Mouse (Mus musculus): ENCODE results near the gene Cracr2b. TPM values are rescaled to one million over a fixed set of nuclear protein-coding genes. Genes with fewer than 3 reads are reported as not detected.

Gene Cracr2b
- total RNA-seq, 1 experiment from 2014 or later, result 8.4 TPM

- no peak for ATAC-seq (replicated peaks in 1 of 2; ENCODE audit: insufficient read depth in 1 of 2, low FRiP score in 2 of 2, low TSS enrichment in 1 of 2, low read depth in 1 of 2, poor library complexity in 2 of 2, severe bottlenecking in 2 of 2)
Observed at GRCm38 (mm10) chr7:141431434-141432185, 29.3 kb upstream of the Cracr2b start.

- ATAC-seq (replicated peaks in 1 of 2; ENCODE audit: insufficient read depth in 1 of 2, low FRiP score in 2 of 2, low TSS enrichment in 1 of 2, low read depth in 1 of 2, poor library complexity in 2 of 2, severe bottlenecking in 2 of 2), result peak in 1 of 2 experiments; percentile 33; a peak in 2 of 4 replicates
Observed at GRCm38 (mm10) chr7:141432186-141432611, 28.7 kb upstream of the Cracr2b start.

- ATAC-seq (replicated peaks in 1 of 2; ENCODE audit: insufficient read depth in 1 of 2, low FRiP score in 2 of 2, low TSS enrichment in 1 of 2, low read depth in 1 of 2, poor library complexity in 2 of 2, severe bottlenecking in 2 of 2), result no peak
Observed at GRCm38 (mm10) chr7:141432741-141433516, 28.0 kb upstream of the Cracr2b start.

- no peak for ATAC-seq (replicated peaks in 1 of 2; ENCODE audit: insufficient read depth in 1 of 2, low FRiP score in 2 of 2, low TSS enrichment in 1 of 2, low read depth in 1 of 2, poor library complexity in 2 of 2, severe bottlenecking in 2 of 2)
Observed at GRCm38 (mm10) chr7:141433517-141434400, 27.1 kb upstream of the Cracr2b start.

GRCm38 (mm10) chr7:141434464-141434863 is 26.4 kb upstream of the Cracr2b start:
- ATAC-seq (replicated peaks in 1 of 2; ENCODE audit: insufficient read depth in 1 of 2, low FRiP score in 2 of 2, low TSS enrichment in 1 of 2, low read depth in 1 of 2, poor library complexity in 2 of 2, severe bottlenecking in 2 of 2), result no peak

GRCm38 (mm10) chr7:141435129-141435855 is 25.6 kb upstream of the Cracr2b start:
- peak; percentile 55 to 60 for ATAC-seq (replicated peaks in 1 of 2; ENCODE audit: insufficient read depth in 1 of 2, low FRiP score in 2 of 2, low TSS enrichment in 1 of 2, low read depth in 1 of 2, poor library complexity in 2 of 2, severe bottlenecking in 2 of 2)

GRCm38 (mm10) chr7:141435856-141436522 is 24.9 kb upstream of the Cracr2b start:
- ATAC-seq (replicated peaks in 1 of 2; ENCODE audit: insufficient read depth in 1 of 2, low FRiP score in 2 of 2, low TSS enrichment in 1 of 2, low read depth in 1 of 2, poor library complexity in 2 of 2, severe bottlenecking in 2 of 2), result no peak

GRCm38 (mm10) chr7:141436523-141436892 is 24.4 kb upstream of the Cracr2b start:
- no peak for ATAC-seq (replicated peaks in 1 of 2; ENCODE audit: insufficient read depth in 1 of 2, low FRiP score in 2 of 2, low TSS enrichment in 1 of 2, low read depth in 1 of 2, poor library complexity in 2 of 2, severe bottlenecking in 2 of 2)

GRCm38 (mm10) chr7:141437178-141438120 is 23.4 kb upstream of the Cracr2b start, which contains the start of gene Slc25a22:
TSS of gene Slc25a22 (minus strand) at chr7:141437892.
- ATAC-seq (replicated peaks in 1 of 2; ENCODE audit: insufficient read depth in 1 of 2, low FRiP score in 2 of 2, low TSS enrichment in 1 of 2, low read depth in 1 of 2, poor library complexity in 2 of 2, severe bottlenecking in 2 of 2), result peak; percentile 64 to 89

GRCm38 (mm10) chr7:141438201-141438968 is 22.5 kb upstream of the Cracr2b start:
- no peak for ATAC-seq (replicated peaks in 1 of 2; ENCODE audit: insufficient read depth in 1 of 2, low FRiP score in 2 of 2, low TSS enrichment in 1 of 2, low read depth in 1 of 2, poor library complexity in 2 of 2, severe bottlenecking in 2 of 2)

GRCm38 (mm10) chr7:141439140-141439679 is 21.7 kb upstream of the Cracr2b start:
- ATAC-seq (replicated peaks in 1 of 2; ENCODE audit: insufficient read depth in 1 of 2, low FRiP score in 2 of 2, low TSS enrichment in 1 of 2, low read depth in 1 of 2, poor library complexity in 2 of 2, severe bottlenecking in 2 of 2), result no peak

- ATAC-seq (replicated peaks in 1 of 2; ENCODE audit: insufficient read depth in 1 of 2, low FRiP score in 2 of 2, low TSS enrichment in 1 of 2, low read depth in 1 of 2, poor library complexity in 2 of 2, severe bottlenecking in 2 of 2), result no peak
Observed at GRCm38 (mm10) chr7:141439811-141440210, 21.1 kb upstream of the Cracr2b start.

GRCm38 (mm10) chr7:141440613-141441012 is 20.3 kb upstream of the Cracr2b start:
- peak in 1 of 2 experiments; percentile 8; a peak in 1 of 4 replicates for ATAC-seq (replicated peaks in 1 of 2; ENCODE audit: insufficient read depth in 1 of 2, low FRiP score in 2 of 2, low TSS enrichment in 1 of 2, low read depth in 1 of 2, poor library complexity in 2 of 2, severe bottlenecking in 2 of 2)

GRCm38 (mm10) chr7:141441460-141441859 is 19.4 kb upstream of the Cracr2b start:
- ATAC-seq (replicated peaks in 1 of 2; ENCODE audit: insufficient read depth in 1 of 2, low FRiP score in 2 of 2, low TSS enrichment in 1 of 2, low read depth in 1 of 2, poor library complexity in 2 of 2, severe bottlenecking in 2 of 2), result no peak

- ATAC-seq (replicated peaks in 1 of 2; ENCODE audit: insufficient read depth in 1 of 2, low FRiP score in 2 of 2, low TSS enrichment in 1 of 2, low read depth in 1 of 2, poor library complexity in 2 of 2, severe bottlenecking in 2 of 2), result no peak
Observed at GRCm38 (mm10) chr7:141442199-141442598, 18.7 kb upstream of the Cracr2b start.
